Mouse (Mus musculus) heart, postnatal 0 days (tissue): ENCODE measurements at regions not wholly inside any gene's neighbourhood (a gene's known extent, or its start where the extent isn't known, plus 50 kb on each side); places are given as distances from the start of the nearest gene placed in this dataset.

ENCODE experiments used
- ATAC-seq: fragments of 200-750 bp; cut with Nextera tagmentation; 2 replicates; pipeline ENCODE4 v1.8.0; 2017; ENCODE audit warnings: low read depth, moderate number of reproducible peaks, moderate library complexity; ENCODE audit not compliant: insufficient read depth
- DNase-seq: peaks from one replicate; pipeline ENCODE4 v3.0.0-alpha.2; 2016; ENCODE audit warnings: low spot score
- H3K27ac ChIP-seq: fragments of 300-500 bp; sonication (generic); 2 replicates; pipeline ENCODE4 v1.5.1; 2014; ENCODE audit warnings: low read depth, mild to moderate bottlenecking
- H3K27me3 ChIP-seq: fragments of 300-500 bp; sonication (generic); 2 replicates; pipeline ENCODE4 v1.6.1; 2014; ENCODE audit warnings: low read length, mixed read lengths; ENCODE audit not compliant: control insufficient read depth, insufficient read depth
- H3K36me3 ChIP-seq: fragments of 300-500 bp; sonication (generic); replicated peaks from 2 replicates; pipeline ENCODE4 v1.6.1; 2014; ENCODE audit warnings: low read length, mixed read lengths; ENCODE audit not compliant: control insufficient read depth, insufficient read depth
- H3K4me1 ChIP-seq: fragments of 300-500 bp; sonication (generic); 2 replicates; pipeline ENCODE4 v1.6.1; 2014; ENCODE audit warnings: antibody characterized with exemption; ENCODE audit not compliant: control insufficient read depth, insufficient read depth
- H3K4me2 ChIP-seq: fragments of 300-500 bp; sonication (generic); 2 replicates; pipeline ENCODE4 v1.6.1; 2014; ENCODE audit warnings: low read depth, mild to moderate bottlenecking, low read length, moderate library complexity
- H3K4me3 ChIP-seq: fragments of 300-500 bp; sonication (generic); 2 replicates; pipeline ENCODE4 v1.5.1; 2014; ENCODE audit warnings: low read depth, low read length
- H3K9ac ChIP-seq: fragments of 300-500 bp; sonication (generic); replicated peaks from 2 replicates; pipeline ENCODE4 v1.6.1; 2014; ENCODE audit warnings: low read depth, low read length, mixed read lengths
- H3K9me3 ChIP-seq: fragments of 300-500 bp; sonication (generic); replicated peaks from 2 replicates; pipeline ENCODE4 v1.6.1; 2016; ENCODE audit warnings: low read length; ENCODE audit not compliant: control insufficient read depth
- CTCF ChIP-seq: IDR thresholded peaks from 2 replicates; pipeline ENCODE4 v1.5.1; 2016; ENCODE audit warnings: antibody characterized with exemption, control low read depth, low read depth
- EP300 ChIP-seq: IDR thresholded peaks from 2 replicates; pipeline ENCODE4 v1.6.1; 2016; ENCODE audit warnings: antibody characterized with exemption, low read depth
- WGBS: fragments of 180-500 bp; shearing (Covaris S2); extraction: QIAGEN DNeasy Blood & Tissue Kit; methylation state at CpG from one replicate; pipeline ENCODE4 v1.1.7; 2014; 5-methylcytosine and 5-hydroxymethylcytosine counted together

- Histone ChIP-seq H3K4me1 (peaks cover 8% of the 10 kb centered on the region; the same call in 1 of the 2 replicates), H3K9me3 (no peaks in the 10 kb centered on the region), H3K4me2 (no peak overlapping the region), H3K27me3 (no peaks in the 10 kb centered on the region), H3K9ac (no peak overlapping the region), H3K27ac (no peak overlapping the region), H3K36me3 (no peaks in the 10 kb centered on the region), H3K4me3 (no peak overlapping the region)
- TF ChIP-seq EP300, result no peak
- TF ChIP-seq CTCF, result no peak
- WGBS, result 79% methylated on average over 4 of the region's 4 CpGs
- ATAC-seq, result no peak
- DNase-seq, result no peak
Measured at GRCm38 (mm10) chr8:76478966-76479365, 420.3 kb upstream of the Nr3c2 start.

GRCm38 (mm10) chr8:76503621-76504020 lies 395.6 kb upstream of the Nr3c2 start:
- H3K9ac ChIP-seq, result no peak overlapping the region
- no peak overlapping the region for H3K4me2 ChIP-seq
- no peaks in the 10 kb centered on the region for H3K4me1 ChIP-seq
- 47% methylated on average over 1 of the region's 1 CpGs for WGBS
- H3K27ac ChIP-seq, result no peak overlapping the region
- DNase-seq (peak; percentile 12), ATAC-seq (peak; percentile 33; the same call in 1 of the 2 replicates)
- H3K4me3 ChIP-seq, result no peak overlapping the region
- H3K36me3 ChIP-seq, result no peaks in the 10 kb centered on the region
- H3K27me3 ChIP-seq, result no peaks in the 10 kb centered on the region
- H3K9me3 ChIP-seq, result no peaks in the 10 kb centered on the region
- no peak for TF ChIP-seq EP300
- TF ChIP-seq CTCF, result no peak

GRCm38 (mm10) chr8:76507247-76507646 lies 392.0 kb upstream of the Nr3c2 start:
- no peak overlapping the region for H3K9ac ChIP-seq
- H3K27me3 ChIP-seq, result no peaks in the 10 kb centered on the region
- no peaks in the 10 kb centered on the region for H3K4me1 ChIP-seq
- H3K27ac ChIP-seq, result no peak overlapping the region
- ATAC-seq (no peak), DNase-seq (no peak)
- H3K9me3 ChIP-seq, result no peaks in the 10 kb centered on the region
- no peak overlapping the region for H3K4me2 ChIP-seq
- no peak overlapping the region for H3K4me3 ChIP-seq
- WGBS, result 58% methylated on average over 3 of the region's 3 CpGs
- no peak for TF ChIP-seq EP300
- no peak for TF ChIP-seq CTCF
- H3K36me3 ChIP-seq, result no peaks in the 10 kb centered on the region

- ATAC-seq (no peak), DNase-seq (no peak)
- TF ChIP-seq CTCF, result no peak
- TF ChIP-seq EP300, result no peak
- no peak overlapping the region for H3K9ac ChIP-seq
- H3K4me1 ChIP-seq, result no peaks in the 10 kb centered on the region
- no peaks in the 10 kb centered on the region for H3K27me3 ChIP-seq
- no peak overlapping the region for H3K4me2 ChIP-seq
- no peak overlapping the region for H3K4me3 ChIP-seq
- H3K36me3 ChIP-seq, result no peaks in the 10 kb centered on the region
- no peak overlapping the region for H3K27ac ChIP-seq
- no peaks in the 10 kb centered on the region for H3K9me3 ChIP-seq
Measured at GRCm38 (mm10) chr8:76509201-76509600, 390.0 kb upstream of the Nr3c2 start.

- ATAC-seq, result no peak
Measured at GRCm38 (mm10) chr8:76514132-76514531, 385.1 kb upstream of the Nr3c2 start.

GRCm38 (mm10) chr8:76538806-76539480 lies 360.3 kb upstream of the Nr3c2 start:
- WGBS, result 62% methylated on average over 3 of the region's 3 CpGs
- Histone ChIP-seq H3K4me1 (no peaks in the 10 kb centered on the region), H3K4me2 (no peak overlapping the region), H3K9me3 (no peaks in the 10 kb centered on the region), H3K36me3 (no peaks in the 10 kb centered on the region), H3K27me3 (no peaks in the 10 kb centered on the region), H3K9ac (no peak overlapping the region), H3K4me3 (no peak overlapping the region), H3K27ac (no peak overlapping the region)
- ATAC-seq (no peak), DNase-seq (no peak)
- TF ChIP-seq EP300 (no peak), CTCF (no peak)

More at GRCm38 (mm10) chr8:76514132-76514531, 385.1 kb upstream of the Nr3c2 start:
- 73% methylated on average over 1 of the region's 1 CpGs for WGBS
- TF ChIP-seq CTCF, result no peak
- no peak for TF ChIP-seq EP300
- Histone ChIP-seq H3K36me3 (no peaks in the 10 kb centered on the region), H3K4me2 (no peak overlapping the region), H3K9me3 (no peaks in the 10 kb centered on the region), H3K4me3 (no peak overlapping the region), H3K9ac (no peak overlapping the region), H3K27ac (no peak overlapping the region), H3K4me1 (no peaks in the 10 kb centered on the region), H3K27me3 (no peaks in the 10 kb centered on the region)
- no peak for DNase-seq
